Comparison of ENCODE assay signal across 8 mouse cellular contexts in the genomic region with DNA sequence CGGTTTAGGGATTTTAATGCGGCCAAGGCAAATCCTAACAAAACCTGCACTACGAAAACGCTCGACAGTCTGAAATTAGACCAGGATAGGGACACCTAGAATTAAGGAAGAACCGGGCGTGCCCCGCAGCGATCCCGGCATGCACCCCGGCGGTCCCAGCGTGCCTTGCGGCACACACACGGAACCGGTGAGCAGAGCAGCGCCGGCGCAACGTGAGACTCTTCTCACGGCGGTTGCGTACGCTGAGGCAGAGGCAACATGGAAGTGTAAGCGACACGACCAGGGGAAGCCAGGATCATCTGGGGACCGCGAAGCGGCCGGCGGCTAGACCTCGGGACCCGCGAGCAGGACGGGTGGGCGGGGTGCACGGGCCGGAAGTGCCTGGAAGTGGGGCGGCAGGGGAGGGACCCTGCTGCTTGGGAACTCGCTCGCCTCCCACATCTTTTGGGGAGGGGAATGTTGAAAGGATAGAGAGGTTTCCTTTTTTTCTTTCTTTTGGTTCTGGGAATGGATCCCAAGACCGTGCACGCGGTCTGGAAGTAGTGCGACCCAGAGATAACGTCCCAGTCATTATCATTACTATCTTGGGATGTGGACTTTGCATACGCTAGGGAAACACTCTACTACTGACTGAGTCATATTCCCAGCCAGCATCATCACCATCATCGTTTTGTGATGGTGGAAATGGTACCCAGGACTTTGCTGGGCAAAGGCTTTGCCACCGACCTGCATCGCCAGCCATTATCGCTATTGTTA. TPM values are rescaled to one million over a fixed set of nuclear protein-coding genes. Genes with fewer than 3 reads are reported as not detected.
A peak's percentile ranks its signal among the peaks of the same experiment; 100 is the strongest.
DNase-seq lines count a peak whose midpoint lies in the region; ATAC-seq and TF ChIP-seq lines count a peak whose summit lies in the region.

A gene (minus strand): TSS at position 106 of the 756 bp plus-strand sequence.
A gene (plus strand): TSS at position 149 of the 756 bp plus-strand sequence.

- peak within 1 kb of the TSS; percentile 94 for H3K4me3 ChIP-seq in brown adipose tissue, adult 24 weeks (ENCODE audit: insufficient read depth, low read depth, low read length)
- peak within 1 kb of the TSS; percentile 78 for H3K4me3 ChIP-seq in heart, embryonic 12.5 days
- peak within 1 kb of the TSS; percentile 68 for H3K4me3 ChIP-seq in kidney, postnatal 0 days (replicated peaks; ENCODE audit: low read depth, low read length)
- H3K4me3 ChIP-seq in liver, adult 2 months (ENCODE audit: insufficient read depth, low read depth, low read length) = peak within 1 kb of the TSS; percentile 99

- peak within 1 kb of the TSS; percentile 85 for H3K9ac ChIP-seq in heart, embryonic 12.5 days
- peak within 1 kb of the TSS; percentile 77 for H3K9ac ChIP-seq in kidney, postnatal 0 days (ENCODE audit: low read depth, low read length)
- H3K9ac ChIP-seq in liver, adult 2 months (ENCODE audit: low read depth, low read length) = peak within 1 kb of the TSS; percentile 98

- peak within 1 kb of the TSS; percentile 76 for H3K4me2 ChIP-seq in heart, embryonic 12.5 days
- peak within 1 kb of the TSS; percentile 73 for H3K4me2 ChIP-seq in kidney, postnatal 0 days (ENCODE audit: low read length)

- H3K27ac ChIP-seq in brown adipose tissue, adult 24 weeks (replicated peaks; ENCODE audit: low read depth, low read length) = peak within 1 kb of the TSS; percentile 90
- peak within 1 kb of the TSS; percentile 91 for H3K27ac ChIP-seq in heart, embryonic 12.5 days (ENCODE audit: poor library complexity, severe bottlenecking)
- H3K27ac ChIP-seq in kidney, postnatal 0 days = peak within 1 kb of the TSS; percentile 95
- peak within 1 kb of the TSS; percentile 91 for H3K27ac ChIP-seq in liver, adult 2 months (replicated peaks; ENCODE audit: insufficient read depth, low read depth, low read length)

- TF ChIP-seq POLR2A in liver, adult 2 months (IDR thresholded peaks at IDR 0.05; ENCODE audit: extremely low read depth, insufficient read depth, low read length) = peak; percentile 52; the same call in 1 of the 2 replicates

- TF ChIP-seq CTCF in kidney, postnatal 0 days (IDR thresholded peaks at IDR 0.05; ENCODE audit: low read depth) = no peak
- TF ChIP-seq CTCF in liver, adult 2 months (IDR thresholded peaks at IDR 0.05; ENCODE audit: low read depth, low read length) = no peak

- peak; percentile 70 for ATAC-seq in CD4-positive, CD25-positive, alpha-beta regulatory T cell, adult 4 months
- ATAC-seq in erythroid progenitor cell, adult 5-6 weeks (replicated peaks; ENCODE audit: low FRiP score, poor library complexity, severe bottlenecking) = peak; percentile 93
- peak; percentile 86 for ATAC-seq in heart, embryonic 12.5 days (ENCODE audit: insufficient number of reproducible peaks, low FRiP score)
- peak; percentile 77 for ATAC-seq in kidney, postnatal 0 days (replicated peaks; ENCODE audit: low FRiP score, low read depth)
- ATAC-seq in monocyte, adult 5-6 weeks (replicated peaks; ENCODE audit: insufficient number of reproducible peaks, low FRiP score, low TSS enrichment, poor library complexity, severe bottlenecking) = peak; percentile 87

- peak; percentile 82 for DNase-seq in kidney, postnatal 0 days (ENCODE audit: low spot score)
- DNase-seq in liver, adult 2 months (ENCODE audit: extremely low read depth, low read depth, low spot score) = peak; percentile 67
- peak; percentile 87 to 93 for DNase-seq in spleen, postnatal 4 days (ENCODE audit: low spot score in 2 of 2)

- H3K9me3 ChIP-seq in heart, embryonic 12.5 days (replicated peaks) = no peaks in the 10 kb centered on the region
- no peaks in the 10 kb centered on the region for H3K9me3 ChIP-seq in kidney, postnatal 0 days (replicated peaks; ENCODE audit: low read length)

- H3K27me3 ChIP-seq in heart, embryonic 12.5 days (replicated peaks) = peaks cover 10% of the 10 kb centered on the region
- H3K27me3 ChIP-seq in kidney, postnatal 0 days (ENCODE audit: insufficient read depth, low read length) = no peaks in the 10 kb centered on the region
- H3K27me3 ChIP-seq in liver, adult 2 months (ENCODE audit: control insufficient read depth, insufficient read depth, low read length) = no peaks in the 10 kb centered on the region

- peaks cover 10% of the 10 kb centered on the region for H3K4me1 ChIP-seq in brown adipose tissue, adult 24 weeks (ENCODE audit: control insufficient read depth, insufficient read depth, insufficient read length, low read length)
- H3K4me1 ChIP-seq in heart, embryonic 12.5 days (replicated peaks) = peaks cover 8% of the 10 kb centered on the region
- H3K4me1 ChIP-seq in kidney, postnatal 0 days (replicated peaks; ENCODE audit: insufficient read depth, low read length) = no peaks in the 10 kb centered on the region
- H3K4me1 ChIP-seq in liver, adult 2 months (ENCODE audit: control insufficient read depth, insufficient read depth, low read length) = peaks cover 25% of the 10 kb centered on the region

- H3K79me2 ChIP-seq in liver, adult 2 months (ENCODE audit: control insufficient read depth, insufficient read depth, low read length) = no peaks in the 10 kb centered on the region; the same call in 1 of the 2 replicates

- WGBS in heart, embryonic 12.5 days = under 1% methylated on average over 51 of the region's 51 CpGs
- WGBS in kidney, postnatal 0 days = 1% methylated on average over 51 of the region's 51 CpGs
- under 1% methylated on average over 51 of the region's 51 CpGs for WGBS in liver, adult 2 months

- no peaks in the 10 kb centered on the region for H3K36me3 ChIP-seq in heart, embryonic 12.5 days
- H3K36me3 ChIP-seq in kidney, postnatal 0 days (ENCODE audit: insufficient read depth, low read length) = no peaks in the 10 kb centered on the region
- no peaks in the 10 kb centered on the region for H3K36me3 ChIP-seq in liver, adult 2 months (ENCODE audit: control insufficient read depth, insufficient read depth, low read length)

RNA-seq across cellular contexts. Expression of the first gene that starts in this region (rescaled TPM):
- 100 to 1,000 TPM; 102 to 103 TPM for polyA plus RNA-seq in CD4-positive, CD25-positive, alpha-beta regulatory T cell, adult 4 months (2017; shearing (Covaris generic))
- 23.4 and 27.8 TPM in 2 replicates for polyA plus RNA-seq in brown adipose tissue, adult 24 weeks (2012; ENCODE audit: insufficient read depth, insufficient read length, missing spikeins)
- 8.6 and 10.9 TPM in 2 replicates for total RNA-seq in erythroid progenitor cell, adult 5-6 weeks (2015; ENCODE audit: low replicate concordance)
- total RNA-seq in erythroid progenitor cell, adult 5-6 weeks (2017; ENCODE audit: low replicate concordance) = 1.8 TPM in 1 of 2 replicates, not detected in the other
- 15.7 and 19.1 TPM in 2 replicates for polyA plus RNA-seq in heart, embryonic 12.5 days (2016; fragmentation: Nextera tagmentation; extraction: Ambion mirVana)
- 86.4 and 94.1 TPM in 2 replicates for polyA plus RNA-seq in kidney, postnatal 0 days (2015; fragmentation: Nextera tagmentation; extraction: Ambion mirVana)
- 683 and 898 TPM in 2 replicates for total RNA-seq in liver, adult 2 months (2014; rRNA removed)
- 622 and 696 TPM in 2 replicates for polyA plus RNA-seq in liver, adult 2 months (2012; rRNA removed)
- 21.0 to 38.4 TPM (median 29.3 TPM) in 3 replicates for total RNA-seq in monocyte, adult 5-6 weeks (2017)

RNA-seq across cellular contexts. Expression of the second gene that starts in this region (rescaled TPM):
- 10 to 100 TPM; 60.0 to 75.7 TPM for polyA plus RNA-seq in CD4-positive, CD25-positive, alpha-beta regulatory T cell, adult 4 months (2017; shearing (Covaris generic))
- polyA plus RNA-seq in brown adipose tissue, adult 24 weeks (2012; ENCODE audit: insufficient read depth, insufficient read length, missing spikeins) = 21.9 and 23.3 TPM in 2 replicates
- 15.1 and 31.4 TPM in 2 replicates for total RNA-seq in erythroid progenitor cell, adult 5-6 weeks (2015; ENCODE audit: low replicate concordance)
- 17.2 and 18.1 TPM in 2 replicates for total RNA-seq in erythroid progenitor cell, adult 5-6 weeks (2017; ENCODE audit: low replicate concordance)
- 21.2 and 22.5 TPM in 2 replicates for polyA plus RNA-seq in heart, embryonic 12.5 days (2016; fragmentation: Nextera tagmentation; extraction: Ambion mirVana)
- polyA plus RNA-seq in kidney, postnatal 0 days (2015; fragmentation: Nextera tagmentation; extraction: Ambion mirVana) = 36.8 and 42.8 TPM in 2 replicates
- 27.8 and 33.6 TPM in 2 replicates for total RNA-seq in liver, adult 2 months (2014; rRNA removed)
- polyA plus RNA-seq in liver, adult 2 months (2012; rRNA removed) = 11.8 and 14.7 TPM in 2 replicates
- 34.5 to 51.7 TPM (median 50.6 TPM) in 3 replicates for total RNA-seq in monocyte, adult 5-6 weeks (2017)

Comparison
In these comparisons a context has a peak if more than half of its experiments do, and no peak if none do; other contexts are left out.
1. Peak in every context shown above with its lines: DNase-seq, ATAC-seq, H3K4me3 ChIP-seq and H3K27ac ChIP-seq.
2. RNA of the first gene that starts in this region (total RNA-seq): 683 to 898 TPM in liver, adult 2 months; 21.0 to 38.4 TPM in monocyte, adult 5-6 weeks and 1.8 to 10.9 TPM in erythroid progenitor cell, adult 5-6 weeks; every median in the first group is over 10 times any median in the second.